Comparison of ENCODE assay signal across 19 mouse cellular contexts in the genomic region with DNA sequence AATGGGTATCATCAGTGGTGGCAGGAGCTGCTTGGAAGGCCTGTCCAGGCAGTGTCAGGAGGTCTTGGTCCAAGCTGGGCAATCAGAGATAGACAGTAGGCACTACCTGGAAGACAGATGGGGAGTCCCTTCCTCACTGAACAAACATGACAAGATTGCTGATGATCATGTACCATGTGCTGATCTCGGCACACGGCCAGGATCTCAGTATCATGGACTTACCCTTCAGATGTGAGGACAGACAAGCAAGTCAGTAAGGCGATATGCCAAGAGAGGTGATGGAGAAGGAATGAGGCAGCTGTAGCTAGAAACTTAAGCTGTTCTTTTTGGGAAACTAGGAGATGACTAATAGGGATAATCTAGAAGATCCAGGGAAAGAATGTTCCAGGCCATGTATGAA.
DNase-seq lines count a peak whose midpoint lies in the region; ATAC-seq and TF ChIP-seq lines count a peak whose summit lies in the region.
"Had no signal": no experiment of that assay in that cellular context is flagged by ENCODE, and none has a peak within 500 bp of the region (broad histone marks: within the 10 kb centered on the region; RNA-seq: fewer than 3 reads in every experiment).

No protein-coding gene starts in this region.

- no peaks in the 10 kb centered on the region for H3K36me3 ChIP-seq in hindbrain, postnatal 0 days (ENCODE audit: insufficient read depth, low read length)
- no peaks in the 10 kb centered on the region for H3K36me3 ChIP-seq in hindbrain, embryonic 11.5 days (ENCODE audit: control insufficient read depth, insufficient read depth, low read length)
- H3K36me3 ChIP-seq in liver, embryonic 13.5 days = no peaks in the 10 kb centered on the region
- no peaks in the 10 kb centered on the region for H3K36me3 ChIP-seq in liver, embryonic 11.5 days (ENCODE audit: control insufficient read depth, insufficient read depth, low read length)
- H3K36me3 ChIP-seq: embryonic facial prominence, embryonic 13.5 days; embryonic facial prominence, embryonic 15.5 days; forebrain, embryonic 10.5 days; forebrain, embryonic 12.5 days had no signal

- no peaks in the 10 kb centered on the region; the same call in 1 of the 2 replicates for H3K4me1 ChIP-seq in hindbrain, postnatal 0 days (ENCODE audit: insufficient read depth, low read length)
- H3K4me1 ChIP-seq in hindbrain, embryonic 11.5 days (replicated peaks; ENCODE audit: control insufficient read depth, insufficient read depth, low read length) = peaks cover 7% of the 10 kb centered on the region; the same call in 1 of the 2 replicates
- peaks cover 6% of the 10 kb centered on the region for H3K4me1 ChIP-seq in liver, embryonic 13.5 days (replicated peaks)
- peaks cover 9% of the 10 kb centered on the region; the same call in 1 of the 2 replicates for H3K4me1 ChIP-seq in liver, embryonic 11.5 days (replicated peaks; ENCODE audit: control insufficient read depth, insufficient read depth, low read length)

- no peaks in the 10 kb centered on the region for H3K9me3 ChIP-seq in hindbrain, postnatal 0 days (ENCODE audit: low read length)
- H3K9me3 ChIP-seq in hindbrain, embryonic 11.5 days (ENCODE audit: control insufficient read depth, low read length) = no peaks in the 10 kb centered on the region
- H3K9me3 ChIP-seq in liver, embryonic 13.5 days (replicated peaks) = no peaks in the 10 kb centered on the region
- no peaks in the 10 kb centered on the region for H3K9me3 ChIP-seq in liver, embryonic 11.5 days (ENCODE audit: control insufficient read depth, low read length)
- H3K9me3 ChIP-seq: embryonic facial prominence, embryonic 13.5 days; embryonic facial prominence, embryonic 15.5 days; forebrain, embryonic 10.5 days; forebrain, embryonic 12.5 days had no signal

- no peak for ATAC-seq in hindbrain, postnatal 0 days
- no peak for ATAC-seq in hindbrain, embryonic 11.5 days (ENCODE audit: low FRiP score)
- ATAC-seq in liver, embryonic 13.5 days (ENCODE audit: low read depth) = 0 out of 2 replicates have a peak, but pooled peaks have one; percentile 10
- no peak for ATAC-seq in liver, embryonic 11.5 days (replicated peaks; ENCODE audit: low FRiP score)
- ATAC-seq: forebrain, embryonic 14.5 days; forebrain, embryonic 16.5 days had no signal

- WGBS in hindbrain, postnatal 0 days = 90% methylated on average over 3 of the region's 3 CpGs
- 87% methylated on average over 3 of the region's 3 CpGs for WGBS in hindbrain, embryonic 11.5 days
- 61% methylated on average over 3 of the region's 3 CpGs for WGBS in liver, embryonic 13.5 days (ENCODE audit: insufficient replicate concordance)
- WGBS in liver, embryonic 11.5 days = 82% methylated on average over 3 of the region's 3 CpGs

- H3K9ac ChIP-seq in hindbrain, postnatal 0 days (replicated peaks; ENCODE audit: low read length) = no peak overlapping the region
- H3K9ac ChIP-seq in hindbrain, embryonic 11.5 days (ENCODE audit: low read depth, low read length) = no peak overlapping the region
- no peak overlapping the region for H3K9ac ChIP-seq in liver, embryonic 13.5 days
- no peak overlapping the region for H3K9ac ChIP-seq in liver, embryonic 11.5 days (ENCODE audit: low read depth, low read length)
- H3K9ac ChIP-seq: embryonic facial prominence, embryonic 13.5 days; embryonic facial prominence, embryonic 15.5 days; forebrain, embryonic 12.5 days had no signal

- H3K4me2 ChIP-seq in hindbrain, postnatal 0 days (ENCODE audit: low read depth, low read length) = no peak overlapping the region
- no peak overlapping the region for H3K4me2 ChIP-seq in hindbrain, embryonic 11.5 days (replicated peaks; ENCODE audit: low read depth, low read length)
- H3K4me2 ChIP-seq in liver, embryonic 13.5 days = no peak overlapping the region
- no peak overlapping the region for H3K4me2 ChIP-seq in liver, embryonic 11.5 days
- H3K4me2 ChIP-seq: embryonic facial prominence, embryonic 13.5 days; embryonic facial prominence, embryonic 15.5 days; forebrain, embryonic 12.5 days had no signal

- peak; percentile 58 for DNase-seq in hindbrain, postnatal 0 days (ENCODE audit: low spot score)
- no peak for DNase-seq in hindbrain, embryonic 11.5 days (ENCODE audit: low spot score)
- DNase-seq in liver, embryonic 13.5 days = no peak
- no peak for DNase-seq in liver, embryonic 11.5 days (ENCODE audit: low spot score)
- DNase-seq: adrenal gland, adult 2 months; adrenal gland, postnatal 10 days; adrenal gland, postnatal 25 days; cerebellum, adult 11 months; cerebellum, adult 2 months; cerebellum, adult 9-10 months; cerebellum, postnatal 36 days; embryo, embryonic 11 days had no signal

- no peak for TF ChIP-seq CTCF in hindbrain, postnatal 0 days (IDR thresholded peaks at IDR 0.05; ENCODE audit: low read depth)

- no peak overlapping the region for H3K4me3 ChIP-seq in hindbrain, postnatal 0 days (ENCODE audit: low read length)
- H3K4me3 ChIP-seq in hindbrain, embryonic 11.5 days (ENCODE audit: low read depth, low read length) = no peak overlapping the region
- H3K4me3 ChIP-seq in liver, embryonic 13.5 days (replicated peaks) = no peak overlapping the region
- H3K4me3 ChIP-seq in liver, embryonic 11.5 days (ENCODE audit: low read depth, low read length) = no peak overlapping the region
- H3K4me3 ChIP-seq: embryonic facial prominence, embryonic 13.5 days; embryonic facial prominence, embryonic 15.5 days; erythroblast, embryonic 14.5 days; forebrain, embryonic 10.5 days; forebrain, embryonic 12.5 days had no signal

- H3K27me3 ChIP-seq in hindbrain, postnatal 0 days (ENCODE audit: insufficient read depth, low read length) = peaks cover 40% of the 10 kb centered on the region
- peaks cover 47% of the 10 kb centered on the region for H3K27me3 ChIP-seq in hindbrain, embryonic 11.5 days (ENCODE audit: control insufficient read depth, insufficient read depth, low read length)
- H3K27me3 ChIP-seq in liver, embryonic 13.5 days = no peaks in the 10 kb centered on the region
- no peaks in the 10 kb centered on the region; the same call in 1 of the 2 replicates for H3K27me3 ChIP-seq in liver, embryonic 11.5 days (replicated peaks; ENCODE audit: control insufficient read depth, insufficient read depth, low read length)

- no peak overlapping the region for H3K27ac ChIP-seq in hindbrain, postnatal 0 days
- H3K27ac ChIP-seq in hindbrain, embryonic 11.5 days (ENCODE audit: low read depth, low read length) = no peak overlapping the region
- no peak overlapping the region for H3K27ac ChIP-seq in liver, embryonic 13.5 days
- H3K27ac ChIP-seq in liver, embryonic 11.5 days (ENCODE audit: low read depth, low read length) = no peak overlapping the region
- H3K27ac ChIP-seq: embryonic facial prominence, embryonic 13.5 days; embryonic facial prominence, embryonic 15.5 days; forebrain, embryonic 10.5 days; forebrain, embryonic 12.5 days had no signal
